Mouse (Mus musculus) 416B (cell line): ENCODE results near the gene Krt20.

Source experiments
- DNase-seq: peaks from one replicate; pipeline ENCODE4 v3.0.0; 2011; ENCODE audit warnings: low read depth

Gene Krt20

GRCm38 (mm10) chr11:99437972-99438371 lies at the start of gene Krt20:
Krt20 (minus strand) TSS chr11:99438150.
- DNase-seq = no peak

- DNase-seq = no peak
Observed at GRCm38 (mm10) chr11:99474981-99475380, 37.0 kb upstream of the Krt20 start.

GRCm38 (mm10) chr11:99473433-99473832 lies 35.5 kb upstream of the Krt20 start:
- no peak for DNase-seq

- DNase-seq = no peak
Observed at GRCm38 (mm10) chr11:99472405-99472804, 34.5 kb upstream of the Krt20 start.

GRCm38 (mm10) chr11:99471946-99472345 lies 34.0 kb upstream of the Krt20 start:
- DNase-seq = no peak

- no peak for DNase-seq
Observed at GRCm38 (mm10) chr11:99469228-99469627, 31.3 kb upstream of the Krt20 start.

- no peak for DNase-seq
Observed at GRCm38 (mm10) chr11:99468566-99468965, 30.6 kb upstream of the Krt20 start.

- no peak for DNase-seq
Observed at GRCm38 (mm10) chr11:99466316-99466715, 28.4 kb upstream of the Krt20 start.

GRCm38 (mm10) chr11:99464836-99465235 lies 26.9 kb upstream of the Krt20 start:
- peak; percentile 75 for DNase-seq

- peak; percentile 63 for DNase-seq
Observed at GRCm38 (mm10) chr11:99463155-99463554, 25.2 kb upstream of the Krt20 start.

- DNase-seq = no peak
Observed at GRCm38 (mm10) chr11:99461736-99462135, 23.8 kb upstream of the Krt20 start.

- DNase-seq = no peak
Observed at GRCm38 (mm10) chr11:99458887-99459286, 20.9 kb upstream of the Krt20 start.

GRCm38 (mm10) chr11:99454759-99455158 lies 16.8 kb upstream of the Krt20 start:
- no peak for DNase-seq

- no peak for DNase-seq
Observed at GRCm38 (mm10) chr11:99454044-99454443, 16.1 kb upstream of the Krt20 start.

- DNase-seq = no peak
Observed at GRCm38 (mm10) chr11:99448769-99449168, 10.8 kb upstream of the Krt20 start.

- no peak for DNase-seq
Observed at GRCm38 (mm10) chr11:99441220-99441619, 3.3 kb upstream of the Krt20 start.

- no peak for DNase-seq
Observed at GRCm38 (mm10) chr11:99439465-99439864, 1.5 kb upstream of the Krt20 start.

GRCm38 (mm10) chr11:99436625-99437024 lies 1.3 kb downstream of the Krt20 start:
- no peak for DNase-seq

- peak; percentile 23 for DNase-seq
Observed at GRCm38 (mm10) chr11:99430670-99431069, 7.3 kb downstream of the Krt20 start.

GRCm38 (mm10) chr11:99422159-99422558 lies 15.8 kb downstream of the Krt20 start, which contains the start of gene Krt12:
Krt12 (minus strand) TSS chr11:99422259.
- no peak for DNase-seq

- DNase-seq = no peak
Observed at GRCm38 (mm10) chr11:99420586-99420985, 17.4 kb downstream of the Krt20 start.

GRCm38 (mm10) chr11:99417819-99418218 lies 20.1 kb downstream of the Krt20 start:
- no peak for DNase-seq

GRCm38 (mm10) chr11:99416902-99417301 lies 21.0 kb downstream of the Krt20 start:
- DNase-seq = no peak

GRCm38 (mm10) chr11:99414463-99415147 lies 23.3 kb downstream of the Krt20 start:
- no peak for DNase-seq
